Mouse (Mus musculus) megakaryocyte, embryonic 14.5 days (primary cell): ENCODE measurements around the gene Armc5.

Experiments used
- FLI1 ChIP-seq: IDR thresholded peaks from 2 replicates; pipeline ENCODE4 v1.6.1; 2012; ENCODE audit warnings: low read length, inconsistent platforms, mixed read lengths
- GATA1 ChIP-seq: IDR thresholded peaks from 3 replicates; pipeline ENCODE4 v1.6.1; 2012; ENCODE audit warnings: mixed read lengths, low read length, inconsistent platforms, borderline replicate concordance

DNA sequence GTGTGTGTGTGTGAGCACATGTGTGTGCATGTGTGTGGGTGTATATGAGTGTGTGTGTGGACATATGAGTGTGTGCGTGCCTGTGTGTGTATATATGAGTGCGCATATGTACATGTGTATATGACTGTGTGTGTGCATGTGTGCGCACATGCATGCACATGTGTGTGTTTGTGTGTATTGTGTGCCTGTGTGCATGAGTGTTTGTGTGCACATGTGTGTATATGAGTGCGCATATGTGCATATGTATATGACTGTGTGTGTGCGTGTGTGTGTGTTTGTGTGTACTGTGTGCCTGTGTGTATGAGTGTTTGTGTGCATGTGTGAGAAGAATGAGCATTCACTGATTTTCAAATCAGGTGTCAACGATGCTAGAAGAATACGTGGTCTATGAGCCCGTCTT is 33.0 kb upstream of the Armc5 start:
- TF ChIP-seq GATA1, result no peak
- TF ChIP-seq FLI1, result no peak
